In genomic region chr5:137966492-137966891, GRCm38 (mm10) we compare ENCODE assay signal across 17 mouse cellular contexts. TPM values are rescaled to one million over a fixed set of nuclear protein-coding genes. Genes with fewer than 3 reads are reported as not detected.
A peak's percentile ranks its signal among the peaks of the same experiment; 100 is the strongest.
DNase-seq lines count a peak whose midpoint lies in the region; ATAC-seq and TF ChIP-seq lines count a peak whose summit lies in the region.
"Had no signal": no experiment of that assay in that cellular context is flagged by ENCODE, and none has a peak within 500 bp of the region (broad histone marks: within the 10 kb centered on the region; RNA-seq: fewer than 3 reads in every experiment).

No protein-coding gene starts in this region.

- H3K4me2 ChIP-seq in hindbrain, embryonic 12.5 days (replicated peaks), result no peak overlapping the region
- H3K4me2 ChIP-seq: limb, embryonic 12.5 days; lung, embryonic 15.5 days; midbrain, embryonic 13.5 days had no signal

- intact Hi-C loops in heart, adult 2 months (cut with DNase I), result no loop called here

- TF ChIP-seq EP300 in heart, adult 2 months (IDR thresholded peaks at IDR 0.05; ENCODE audit: insufficient read depth, low read depth, low read length), result no peak

- DNase-seq in hindbrain, embryonic 10.5 days (ENCODE audit: low spot score), result no peak
- peak; percentile 95 for DNase-seq in brain, adult 2 months (ENCODE audit: low read depth, low spot score)
- peak; percentile 8 to 18 for DNase-seq in left cerebral cortex, adult 18-20 months (ENCODE audit: low spot score in 2 of 2)
- DNase-seq in adrenal gland, adult 18-20 months (ENCODE audit: low spot score in 2 of 2), result no peak
- DNase-seq in heart, adult 2 months, result no peak
- DNase-seq in kidney, adult 8-10 months, result no peak
- DNase-seq: adrenal gland, adult 2 months; heart, postnatal 4 days had no signal

- no peaks in the 10 kb centered on the region for H3K9me3 ChIP-seq in hindbrain, embryonic 12.5 days (replicated peaks)
- H3K9me3 ChIP-seq in hindbrain, embryonic 10.5 days, result no peaks in the 10 kb centered on the region
- H3K9me3 ChIP-seq: heart, embryonic 10.5 days; limb, embryonic 12.5 days; lung, embryonic 15.5 days; midbrain, embryonic 13.5 days had no signal

- peak; percentile 40; the same call in 1 of the 2 replicates for ATAC-seq in hindbrain, embryonic 12.5 days (ENCODE audit: low FRiP score)
- ATAC-seq: midbrain, embryonic 13.5 days had no signal

- H3K27ac ChIP-seq in hindbrain, embryonic 12.5 days, result no peak overlapping the region
- H3K27ac ChIP-seq in hindbrain, embryonic 10.5 days, result no peak overlapping the region
- 0 out of 2 replicates have a peak overlapping the region, but pooled peaks have one; percentile 40 for H3K27ac ChIP-seq in cortical plate, adult 2 months (ENCODE audit: insufficient read depth, low read length)
- no peak overlapping the region for H3K27ac ChIP-seq in heart, adult 2 months
- H3K27ac ChIP-seq: heart, embryonic 10.5 days; limb, embryonic 12.5 days; lung, embryonic 15.5 days; midbrain, embryonic 13.5 days had no signal

- H3K4me1 ChIP-seq in hindbrain, embryonic 12.5 days, result no peaks in the 10 kb centered on the region
- peaks cover 10% of the 10 kb centered on the region; the same call in 1 of the 2 replicates for H3K4me1 ChIP-seq in hindbrain, embryonic 10.5 days (replicated peaks)
- no peaks in the 10 kb centered on the region for H3K4me1 ChIP-seq in cortical plate, adult 2 months (ENCODE audit: control insufficient read depth, insufficient read depth, low read length)
- H3K4me1 ChIP-seq in heart, adult 2 months (ENCODE audit: control insufficient read depth, insufficient read depth, low read length), result no peaks in the 10 kb centered on the region
- H3K4me1 ChIP-seq: heart, embryonic 10.5 days; limb, embryonic 12.5 days; lung, embryonic 15.5 days; midbrain, embryonic 13.5 days had no signal

- H3K4me3 ChIP-seq in hindbrain, embryonic 12.5 days, result no peak overlapping the region
- H3K4me3 ChIP-seq in hindbrain, embryonic 10.5 days, result no peak overlapping the region
- no peak overlapping the region for H3K4me3 ChIP-seq in cortical plate, adult 2 months (ENCODE audit: insufficient read depth, low read length)
- H3K4me3 ChIP-seq in heart, adult 2 months, result no peak overlapping the region
- H3K4me3 ChIP-seq: heart, embryonic 10.5 days; limb, embryonic 12.5 days; lung, embryonic 15.5 days; midbrain, embryonic 13.5 days had no signal

- no peaks in the 10 kb centered on the region for H3K36me3 ChIP-seq in hindbrain, embryonic 12.5 days
- H3K36me3 ChIP-seq in hindbrain, embryonic 10.5 days, result no peaks in the 10 kb centered on the region
- H3K36me3 ChIP-seq in heart, adult 2 months (ENCODE audit: control insufficient read depth, insufficient read depth, low read length), result no peaks in the 10 kb centered on the region
- H3K36me3 ChIP-seq: heart, embryonic 10.5 days; limb, embryonic 12.5 days; lung, embryonic 15.5 days; midbrain, embryonic 13.5 days had no signal

- no peak for TF ChIP-seq CTCF in cortical plate, adult 2 months (IDR thresholded peaks at IDR 0.05; ENCODE audit: extremely low read depth, insufficient read depth, low read length)
- TF ChIP-seq CTCF in heart, adult 2 months (IDR thresholded peaks at IDR 0.05), result no peak

- H3K9ac ChIP-seq in hindbrain, embryonic 12.5 days, result no peak overlapping the region
- no peak overlapping the region for H3K9ac ChIP-seq in heart, adult 2 months (ENCODE audit: low read depth, low read length)
- H3K9ac ChIP-seq: limb, embryonic 12.5 days; lung, embryonic 15.5 days; midbrain, embryonic 13.5 days had no signal

- TF ChIP-seq POLR2A in cortical plate, adult 2 months (IDR thresholded peaks at IDR 0.05; ENCODE audit: extremely low read depth, insufficient read depth, low read length), result no peak
- no peak for TF ChIP-seq POLR2A in heart, adult 2 months (IDR thresholded peaks at IDR 0.05; ENCODE audit: insufficient read depth, low read depth, low read length)

- H3K27me3 ChIP-seq in hindbrain, embryonic 12.5 days, result no peaks in the 10 kb centered on the region
- H3K27me3 ChIP-seq in hindbrain, embryonic 10.5 days (ENCODE audit: insufficient read depth, poor library complexity, severe bottlenecking), result no peaks in the 10 kb centered on the region
- no peaks in the 10 kb centered on the region for H3K27me3 ChIP-seq in heart, adult 2 months (ENCODE audit: control insufficient read depth, insufficient read depth, low read length)
- H3K27me3 ChIP-seq: lung, embryonic 15.5 days; midbrain, embryonic 13.5 days had no signal

- H3K79me2 ChIP-seq in heart, adult 2 months (replicated peaks; ENCODE audit: control insufficient read depth, insufficient read depth, low read length), result no peaks in the 10 kb centered on the region

RNA-seq across cellular contexts. Expression of gene Gjc3, which starts 3.6 kb away (rescaled TPM):
- polyA plus RNA-seq in hindbrain, embryonic 12.5 days (2016; fragmentation: Nextera tagmentation; extraction: Ambion mirVana), result 0.17 and 0.74 TPM in 2 replicates
- polyA plus RNA-seq in hindbrain, embryonic 10.5 days (2016; fragmentation: Nextera tagmentation; extraction: Ambion mirVana), result 0.10 and 0.30 TPM in 2 replicates
- 47.0 and 57.3 TPM in 2 replicates for polyA plus RNA-seq in cortical plate, adult 2 months (2012; rRNA removed)
- 10 to 100 TPM; 13.0 to 15.0 TPM for total RNA-seq in left cerebral cortex, adult 18-20 months (2021)
- under 1 TPM in 1 of 2 experiments, not detected in 1; 0.19 TPM for total RNA-seq in adrenal gland, adult 18-20 months (2021)
- under 1 TPM; 0.18 to 0.29 TPM for total RNA-seq in heart, adult 2 months (2021)
- 0.43 and 0.67 TPM in 2 replicates for polyA plus RNA-seq in heart, adult 2 months (2012; rRNA removed)
- total RNA-seq: neutrophil, adult 5-6 weeks had no signal
- polyA plus RNA-seq: heart, embryonic 10.5 days; kidney, embryonic 14.5 days had no signal

RNA-seq across cellular contexts. Expression of gene Azgp1, which starts 14.8 kb away (rescaled TPM):
- not detected in 2 replicates for polyA plus RNA-seq in hindbrain, embryonic 12.5 days (2016; fragmentation: Nextera tagmentation; extraction: Ambion mirVana)
- not detected in 2 replicates for polyA plus RNA-seq in hindbrain, embryonic 10.5 days (2016; fragmentation: Nextera tagmentation; extraction: Ambion mirVana)
- 0.10 TPM in 1 of 2 replicates, not detected in the other for polyA plus RNA-seq in cortical plate, adult 2 months (2012; rRNA removed)
- not detected for total RNA-seq in left cerebral cortex, adult 18-20 months (2021)
- 1 to 10 TPM in 1 of 2 experiments, not detected in 1; 1.3 TPM for total RNA-seq in adrenal gland, adult 18-20 months (2021)
- not detected for total RNA-seq in heart, adult 2 months (2021)
- polyA plus RNA-seq in heart, adult 2 months (2012; rRNA removed), result 1.1 TPM in 1 of 2 replicates, not detected in the other
- total RNA-seq: heart, postnatal 4 days; neutrophil, adult 5-6 weeks had no signal
- polyA plus RNA-seq: heart, embryonic 10.5 days; kidney, embryonic 14.5 days; limb, embryonic 12.5 days; midbrain, embryonic 13.5 days had no signal

RNA-seq across cellular contexts. Expression of gene Cyp3a13, which starts 45.1 kb away (rescaled TPM):
- polyA plus RNA-seq in hindbrain, embryonic 12.5 days (2016; fragmentation: Nextera tagmentation; extraction: Ambion mirVana), result not detected in 2 replicates
- not detected in 2 replicates for polyA plus RNA-seq in hindbrain, embryonic 10.5 days (2016; fragmentation: Nextera tagmentation; extraction: Ambion mirVana)
- polyA plus RNA-seq in cortical plate, adult 2 months (2012; rRNA removed), result 1.2 and 1.6 TPM in 2 replicates
- total RNA-seq in left cerebral cortex, adult 18-20 months (2021), result under 1 TPM in 1 of 2 experiments, not detected in 1; 0.19 TPM
- under 1 TPM in 1 of 2 experiments, not detected in 1; 0.10 TPM for total RNA-seq in adrenal gland, adult 18-20 months (2021)
- total RNA-seq in heart, adult 2 months (2021), result under 1 TPM; 0.13 to 0.18 TPM
- 0.06 TPM in 1 of 2 replicates, not detected in the other for polyA plus RNA-seq in heart, adult 2 months (2012; rRNA removed)
- total RNA-seq: neutrophil, adult 5-6 weeks had no signal
- polyA plus RNA-seq: adrenal gland, adult 2 months; kidney, embryonic 14.5 days; limb, embryonic 12.5 days; midbrain, embryonic 13.5 days; testis, adult 2 months had no signal

RNA-seq across cellular contexts. Expression of gene Smok3a, which starts 54.6 kb away (rescaled TPM):
- polyA plus RNA-seq in hindbrain, embryonic 12.5 days (2016; fragmentation: Nextera tagmentation; extraction: Ambion mirVana), result not detected in 2 replicates
- polyA plus RNA-seq in hindbrain, embryonic 10.5 days (2016; fragmentation: Nextera tagmentation; extraction: Ambion mirVana), result not detected in 2 replicates
- not detected in 2 replicates for polyA plus RNA-seq in cortical plate, adult 2 months (2012; rRNA removed)
- not detected for total RNA-seq in left cerebral cortex, adult 18-20 months (2021)
- total RNA-seq in adrenal gland, adult 18-20 months (2021), result not detected
- total RNA-seq in heart, adult 2 months (2021), result not detected
- polyA plus RNA-seq in heart, adult 2 months (2012; rRNA removed), result not detected in 2 replicates
- total RNA-seq: adrenal gland, adult 2 months; heart, postnatal 4 days; neutrophil, adult 5-6 weeks had no signal
- polyA plus RNA-seq: adrenal gland, adult 2 months; heart, embryonic 10.5 days; kidney, embryonic 14.5 days; limb, embryonic 12.5 days; lung, embryonic 15.5 days; midbrain, embryonic 13.5 days had no signal

RNA-seq across cellular contexts. Expression of gene Smok3b, which starts 54.7 kb away (rescaled TPM):
- polyA plus RNA-seq in hindbrain, embryonic 12.5 days (2016; fragmentation: Nextera tagmentation; extraction: Ambion mirVana), result not detected in 2 replicates
- polyA plus RNA-seq in hindbrain, embryonic 10.5 days (2016; fragmentation: Nextera tagmentation; extraction: Ambion mirVana), result not detected in 2 replicates
- polyA plus RNA-seq in cortical plate, adult 2 months (2012; rRNA removed), result not detected in 2 replicates
- total RNA-seq in left cerebral cortex, adult 18-20 months (2021), result not detected
- total RNA-seq in adrenal gland, adult 18-20 months (2021), result not detected
- total RNA-seq in heart, adult 2 months (2021), result not detected
- not detected in 2 replicates for polyA plus RNA-seq in heart, adult 2 months (2012; rRNA removed)
- total RNA-seq: adrenal gland, adult 2 months; heart, postnatal 4 days; neutrophil, adult 5-6 weeks had no signal
- polyA plus RNA-seq: adrenal gland, adult 2 months; heart, embryonic 10.5 days; kidney, embryonic 14.5 days; limb, embryonic 12.5 days; lung, embryonic 15.5 days; midbrain, embryonic 13.5 days had no signal

Comparison
In these comparisons a context has a peak if more than half of its experiments do, and no peak if none do; other contexts are left out.
1. DNase-seq: peak in brain, adult 2 months (single experiment) and left cerebral cortex, adult 18-20 months (2 of 2); none in hindbrain, embryonic 10.5 days (single experiment), adrenal gland, adult 18-20 months (0 of 2), heart, adult 2 months (0 of 2) and kidney, adult 8-10 months (0 of 2).
2. RNA of gene Gjc3, which starts 3.6 kb away (polyA plus RNA-seq): 47.0 to 57.3 TPM in cortical plate, adult 2 months; 0.43 to 0.67 TPM in heart, adult 2 months, 0.17 to 0.74 TPM in hindbrain, embryonic 12.5 days and 0.10 to 0.30 TPM in hindbrain, embryonic 10.5 days; every median in the first group is over 10 times any median in the second.